Mouse (Mus musculus) embryonic facial prominence, embryonic 15.5 days (tissue): ENCODE measurements around the gene Hoxb6. TPM values are rescaled to one million over a fixed set of nuclear protein-coding genes. Genes with fewer than 3 reads are reported as not detected.

Source experiments
- ATAC-seq: fragments of 200-750 bp; cut with Nextera tagmentation; 2 replicates; pipeline ENCODE4 v1.8.0; 2017; ENCODE audit warnings: low read depth, moderate TSS enrichment; ENCODE audit not compliant: insufficient number of reproducible peaks, low FRiP score, low TSS enrichment
- H3K27ac ChIP-seq: fragments of 300-500 bp; sonication (generic); replicated peaks from 2 replicates; pipeline ENCODE4 v1.5.1; 2015; ENCODE audit warnings: mild to moderate bottlenecking, inconsistent platforms
- H3K27me3 ChIP-seq: fragments of 300-500 bp; sonication (generic); 2 replicates; pipeline ENCODE4 v1.6.1; 2015; ENCODE audit warnings: inconsistent platforms
- H3K36me3 ChIP-seq: fragments of 300-500 bp; sonication (generic); 2 replicates; pipeline ENCODE4 v1.6.1; 2015; ENCODE audit warnings: mild to moderate bottlenecking, inconsistent platforms
- H3K4me1 ChIP-seq: fragments of 300-500 bp; sonication (generic); 2 replicates; pipeline ENCODE4 v1.6.1; 2015; ENCODE audit warnings: inconsistent platforms
- H3K4me2 ChIP-seq: fragments of 300-500 bp; sonication (generic); replicated peaks from 2 replicates; pipeline ENCODE4 v1.6.1; 2015; ENCODE audit warnings: mild to moderate bottlenecking, inconsistent platforms
- H3K4me3 ChIP-seq: fragments of 300-500 bp; sonication (generic); replicated peaks from 2 replicates; pipeline ENCODE4 v1.5.1; 2015; ENCODE audit warnings: mild to moderate bottlenecking, inconsistent platforms
- H3K9ac ChIP-seq: fragments of 300-500 bp; sonication (generic); 2 replicates; pipeline ENCODE4 v1.6.1; 2015; ENCODE audit warnings: inconsistent platforms
- H3K9me3 ChIP-seq: fragments of 300-500 bp; sonication (generic); replicated peaks from 2 replicates; pipeline ENCODE4 v1.6.1; 2016; ENCODE audit warnings: inconsistent platforms
- WGBS: fragments of 180-500 bp; shearing (Covaris S2); methylation state at CpG from one replicate; pipeline ENCODE4 v1.1.7; 2015; 5-methylcytosine and 5-hydroxymethylcytosine counted together
- polyA plus RNA-seq: library from polyadenylated mRNA; unstranded; fragments of >200 nt; fragmentation: Nextera tagmentation; extraction: Ambion mirVana; gene quantifications from 2 replicates; pipeline ENCODE4 v1.2.1, GENCODE M21; 2015

Gene Hoxb6
- polyA plus RNA-seq, 1 experiment from 2014 or later, result not detected

DNA sequence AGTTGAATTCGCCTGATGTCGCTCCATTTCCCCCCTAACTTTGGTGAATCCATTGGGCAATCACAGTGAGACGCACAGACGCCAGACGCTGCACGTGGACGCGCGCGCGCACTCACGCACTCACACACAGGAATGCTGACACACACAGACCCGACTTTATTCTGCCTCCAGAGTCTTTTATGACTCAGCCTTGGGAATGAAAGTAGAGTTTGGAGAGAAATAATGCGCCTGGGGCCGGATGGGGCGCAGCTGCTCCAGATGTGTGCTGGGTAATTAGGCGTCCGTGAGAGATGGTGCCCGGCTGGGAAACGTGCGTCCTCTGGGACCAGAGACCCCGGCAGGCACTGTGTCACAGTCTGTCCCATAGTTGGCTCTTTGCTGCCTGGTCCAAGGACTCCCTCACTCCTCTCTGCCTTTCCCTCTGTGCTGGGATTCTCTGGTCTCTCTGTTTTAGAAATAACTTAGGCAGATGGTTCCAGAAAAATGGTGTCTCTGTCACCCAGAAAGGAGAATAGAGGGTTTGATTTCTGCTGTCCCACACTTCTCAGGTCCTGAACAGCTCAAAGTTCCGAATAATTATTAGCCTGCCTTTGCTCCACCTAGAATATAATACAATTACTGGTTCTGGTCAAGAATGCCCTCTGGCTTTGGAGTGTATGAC, 31.8 kb upstream of the Hoxb6 start:
- ATAC-seq, result no peak
- H3K4me3 ChIP-seq, result no peak overlapping the region
- H3K4me2 ChIP-seq, result no peak overlapping the region
- H3K27me3 ChIP-seq, result peaks cover 99% of the 10 kb centered on the region
- H3K4me1 ChIP-seq, result peaks cover 4% of the 10 kb centered on the region; the same call in 1 of the 2 replicates
- 2% methylated on average over 23 of the region's 23 CpGs for WGBS
- no peaks in the 10 kb centered on the region for H3K36me3 ChIP-seq
- no peak overlapping the region for H3K9ac ChIP-seq
- no peaks in the 10 kb centered on the region for H3K9me3 ChIP-seq
- H3K27ac ChIP-seq, result no peak overlapping the region

DNA sequence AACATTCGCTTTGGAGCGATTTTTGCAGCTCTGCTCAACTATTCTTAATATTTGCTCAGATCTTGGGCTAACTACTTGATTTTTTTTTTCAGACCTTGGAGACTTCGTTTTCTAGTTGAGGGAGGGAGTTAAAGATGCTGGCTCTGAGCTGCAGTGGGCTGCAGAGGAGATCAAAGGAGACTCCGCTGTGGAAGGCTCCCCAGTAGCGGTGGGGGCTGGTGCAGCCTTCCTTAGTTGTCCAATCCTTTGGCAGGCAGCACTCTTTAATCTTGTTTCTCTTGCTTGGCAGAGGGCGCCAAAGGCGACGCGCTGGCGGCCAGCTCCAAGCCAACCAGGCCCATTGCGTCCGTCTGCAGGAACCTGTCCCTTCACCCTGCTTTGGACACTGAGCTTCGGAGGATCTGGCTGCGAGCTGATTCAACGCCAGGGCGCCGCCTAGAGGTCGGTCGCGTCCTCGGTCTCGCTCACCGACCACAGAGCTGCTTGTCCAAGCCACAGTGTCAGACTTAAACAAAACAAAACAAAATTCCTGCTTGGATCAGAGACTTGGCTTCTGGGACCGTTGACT, 30.9 kb upstream of the Hoxb6 start:
- no peak overlapping the region for H3K4me3 ChIP-seq
- WGBS, result 1% methylated on average over 24 of the region's 24 CpGs

DNA sequence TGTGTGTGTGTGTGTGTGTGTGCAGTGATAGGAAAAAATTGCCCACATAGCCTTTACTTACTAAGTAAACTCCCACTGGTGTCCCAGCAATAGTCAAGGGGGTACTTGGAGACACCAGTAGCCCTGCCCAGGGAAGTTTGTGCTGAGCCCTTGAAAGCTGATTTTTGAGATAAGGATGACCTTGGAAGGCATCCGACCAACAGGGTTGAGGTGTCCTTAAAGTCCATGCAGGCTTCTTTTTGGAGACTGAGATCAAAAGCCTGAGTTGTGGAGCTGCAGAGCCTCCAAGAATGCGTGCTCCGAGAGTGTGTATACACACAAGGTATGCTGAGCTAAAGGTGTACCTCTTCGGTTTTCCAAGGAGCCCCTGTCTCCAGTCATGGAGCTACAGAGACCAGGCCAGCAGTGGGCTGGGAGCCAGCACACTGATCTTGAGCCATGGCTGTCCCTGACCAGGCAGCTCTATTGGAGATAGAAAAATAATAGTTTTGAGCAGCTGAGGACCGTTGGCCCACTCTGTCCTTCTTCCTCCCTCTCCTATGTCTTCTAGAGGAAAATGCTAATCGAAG, 29.9 kb upstream of the Hoxb6 start:
- ATAC-seq, result no peak
- H3K9me3 ChIP-seq, result no peaks in the 10 kb centered on the region
- 4% methylated on average over 6 of the region's 6 CpGs for WGBS
- H3K27ac ChIP-seq, result no peak overlapping the region
- peaks cover 4% of the 10 kb centered on the region; the same call in 1 of the 2 replicates for H3K4me1 ChIP-seq
- no peak overlapping the region for H3K9ac ChIP-seq
- no peak overlapping the region for H3K4me2 ChIP-seq
- H3K36me3 ChIP-seq, result no peaks in the 10 kb centered on the region
- no peak overlapping the region for H3K4me3 ChIP-seq
- H3K27me3 ChIP-seq, result peaks cover 100% of the 10 kb centered on the region

More for the DNA sequence above, 30.9 kb upstream of the Hoxb6 start:
- peaks cover 99% of the 10 kb centered on the region for H3K27me3 ChIP-seq
- no peak overlapping the region for H3K9ac ChIP-seq
- no peaks in the 10 kb centered on the region for H3K9me3 ChIP-seq
- H3K36me3 ChIP-seq, result no peaks in the 10 kb centered on the region
- H3K4me2 ChIP-seq, result no peak overlapping the region
- no peak for ATAC-seq
- peaks cover 4% of the 10 kb centered on the region; the same call in 1 of the 2 replicates for H3K4me1 ChIP-seq
- no peak overlapping the region for H3K27ac ChIP-seq

DNA sequence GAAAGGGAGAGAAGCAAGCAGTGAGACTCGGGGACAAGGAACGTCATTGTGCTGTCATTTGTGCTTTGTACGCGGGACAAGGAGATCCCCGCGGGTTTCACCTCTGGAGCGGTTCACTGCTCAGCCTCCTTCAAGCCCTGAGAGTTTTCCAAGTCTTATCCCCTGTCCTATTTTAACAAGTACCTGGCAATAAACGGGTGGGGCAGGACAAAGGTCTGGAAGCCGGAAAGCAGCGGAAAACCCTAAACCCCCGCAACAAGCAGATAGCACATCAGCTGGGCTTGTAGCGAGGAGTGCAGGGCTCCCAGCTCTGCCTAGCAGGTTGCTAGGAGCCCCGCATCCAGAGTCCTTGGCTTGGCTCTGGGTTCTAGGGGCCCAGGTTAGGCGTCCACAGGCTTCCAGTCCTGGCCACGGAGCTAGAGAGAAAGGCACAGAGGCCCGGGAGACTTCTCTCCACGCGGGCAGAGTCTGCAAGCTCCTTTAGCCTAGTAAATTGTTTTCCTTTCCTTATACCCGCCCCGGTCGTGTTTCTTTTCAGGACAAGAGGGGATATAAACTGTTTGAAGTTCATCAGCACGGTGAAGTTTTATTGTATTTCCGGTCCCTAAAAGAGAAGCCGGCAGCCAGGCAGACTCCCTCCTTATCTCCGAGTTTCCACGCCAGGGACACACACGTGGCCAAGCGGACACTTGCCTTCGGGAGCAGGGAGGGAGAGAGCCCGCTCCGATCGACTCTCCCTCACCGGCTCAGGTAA, 28.5 kb upstream of the Hoxb6 start:
- H3K4me2 ChIP-seq, result no peak overlapping the region
- ATAC-seq, result no peak
- peaks cover 98% of the 10 kb centered on the region for H3K27me3 ChIP-seq
- WGBS, result 2% methylated on average over 33 of the region's 33 CpGs
- no peak overlapping the region for H3K9ac ChIP-seq
- no peaks in the 10 kb centered on the region for H3K36me3 ChIP-seq
- peaks cover 4% of the 10 kb centered on the region; the same call in 1 of the 2 replicates for H3K4me1 ChIP-seq
- H3K27ac ChIP-seq, result no peak overlapping the region
- no peaks in the 10 kb centered on the region for H3K9me3 ChIP-seq
- H3K4me3 ChIP-seq, result no peak overlapping the region

DNA sequence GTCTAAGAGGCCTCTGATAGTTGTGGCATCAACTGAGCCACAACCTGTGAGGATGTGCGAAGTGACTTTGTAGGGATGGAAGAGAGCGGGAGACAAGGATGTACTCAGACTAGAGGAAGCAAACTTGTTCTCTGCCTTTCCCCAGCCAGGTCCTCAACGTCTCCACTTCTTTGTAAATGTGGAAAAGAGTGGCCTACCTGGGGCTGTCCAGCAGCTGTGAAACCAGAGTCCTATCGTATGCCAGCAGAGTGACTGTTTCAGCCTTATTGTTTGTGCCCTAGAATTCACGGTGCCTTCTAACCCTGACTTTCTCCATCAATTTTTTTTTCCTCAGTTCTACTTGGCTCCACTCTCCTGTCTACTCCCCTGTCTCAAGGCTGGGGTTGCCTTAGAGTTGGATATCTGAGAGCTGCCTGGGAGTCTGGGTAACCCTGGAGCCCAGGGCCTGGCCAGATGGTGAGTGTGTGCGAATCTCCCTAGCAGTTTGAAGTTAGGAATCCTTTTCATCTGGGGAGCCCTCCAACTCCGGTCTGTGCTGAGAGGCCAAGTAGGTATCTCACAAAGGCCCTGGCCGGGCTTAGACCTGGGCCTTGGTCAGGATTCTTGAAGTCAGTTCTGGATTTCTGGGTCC, 27.8 kb upstream of the Hoxb6 start:
- Histone ChIP-seq H3K4me1 (peaks cover 4% of the 10 kb centered on the region; the same call in 1 of the 2 replicates), H3K9ac (no peak overlapping the region), H3K9me3 (no peaks in the 10 kb centered on the region), H3K27ac (no peak overlapping the region), H3K36me3 (no peaks in the 10 kb centered on the region), H3K4me2 (no peak overlapping the region), H3K27me3 (peaks cover 98% of the 10 kb centered on the region), H3K4me3 (no peak overlapping the region)
- ATAC-seq, result no peak
- 8% methylated on average over 8 of the region's 8 CpGs for WGBS

DNA sequence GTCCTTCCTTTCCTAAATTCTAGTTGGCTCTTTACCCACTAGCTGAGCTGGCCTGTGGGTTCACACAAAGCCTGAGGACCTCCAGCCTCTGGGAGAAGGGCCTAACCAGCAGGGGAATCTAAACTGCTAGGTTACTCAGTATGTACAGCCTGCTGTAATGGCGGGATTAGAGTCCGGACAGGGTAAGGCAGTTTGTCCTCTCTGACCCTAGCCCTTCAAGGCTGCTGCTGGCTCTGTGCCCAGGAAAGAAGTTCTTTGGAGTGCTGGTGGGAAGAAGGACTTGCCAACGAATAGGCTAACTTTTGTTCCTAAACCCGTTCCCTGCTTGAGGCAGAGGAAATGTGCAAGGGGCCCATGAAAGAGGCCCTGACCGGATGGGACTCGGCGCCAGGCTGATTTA, 26.3 kb upstream of the Hoxb6 start:
- WGBS, result under 1% methylated on average over 7 of the region's 7 CpGs
- Histone ChIP-seq H3K9me3 (no peaks in the 10 kb centered on the region), H3K4me1 (0 out of 2 replicates have a peak, but pooled peaks cover 6% of the 10 kb centered on the region), H3K27me3 (peaks cover 98% of the 10 kb centered on the region), H3K27ac (no peak overlapping the region), H3K9ac (no peak overlapping the region), H3K36me3 (no peaks in the 10 kb centered on the region), H3K4me2 (no peak overlapping the region), H3K4me3 (no peak overlapping the region)
- no peak for ATAC-seq

DNA sequence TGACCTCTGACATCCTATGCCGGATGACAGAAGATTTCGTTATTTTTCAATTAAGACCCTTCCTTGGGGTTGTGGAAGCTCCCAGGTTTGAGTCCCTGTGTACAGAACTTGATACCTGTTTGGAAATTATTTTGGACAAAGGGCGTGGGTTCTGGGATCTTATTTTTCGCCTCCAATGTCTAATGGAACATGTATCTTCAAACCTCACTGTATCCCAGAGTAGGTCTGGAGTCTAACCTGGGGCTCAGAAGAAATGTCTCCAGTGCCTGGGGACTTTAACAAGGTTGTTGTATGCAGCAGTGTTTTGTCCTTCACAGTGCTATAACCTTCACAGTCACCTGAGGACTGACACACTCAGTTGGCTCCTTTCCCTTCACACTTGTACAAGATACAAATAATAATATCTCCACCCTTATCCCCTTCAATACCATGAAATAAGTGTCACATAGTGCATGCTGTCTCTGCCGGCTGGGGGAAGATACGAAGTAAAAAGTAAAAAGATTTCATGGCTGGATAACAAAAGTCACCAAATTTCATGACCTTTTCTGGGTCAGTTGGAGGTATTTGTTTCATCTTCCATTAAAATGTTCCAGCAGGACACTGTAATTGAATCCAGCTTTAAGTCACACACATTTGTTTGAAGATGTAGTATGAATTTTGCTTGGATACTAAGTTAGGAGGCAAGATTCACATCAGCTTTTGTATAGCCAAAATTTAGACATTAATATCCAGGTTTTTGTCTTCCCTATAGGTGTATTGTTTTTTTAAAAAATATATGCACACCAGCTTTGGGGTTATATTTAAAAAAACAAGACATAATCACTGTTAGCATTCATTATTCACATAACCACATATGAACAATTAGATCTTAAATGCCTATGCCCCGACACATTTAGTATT, 25.0 kb upstream of the Hoxb6 start:
- peaks cover 98% of the 10 kb centered on the region for H3K27me3 ChIP-seq
- H3K4me3 ChIP-seq, result no peak overlapping the region
- H3K36me3 ChIP-seq, result no peaks in the 10 kb centered on the region
- H3K27ac ChIP-seq, result no peak overlapping the region
- H3K4me1 ChIP-seq, result peaks cover 18% of the 10 kb centered on the region
- ATAC-seq, result no peak
- H3K4me2 ChIP-seq, result no peak overlapping the region
- H3K9ac ChIP-seq, result no peak overlapping the region
- WGBS, result 10% methylated on average over 7 of the region's 7 CpGs
- H3K9me3 ChIP-seq, result no peaks in the 10 kb centered on the region

DNA sequence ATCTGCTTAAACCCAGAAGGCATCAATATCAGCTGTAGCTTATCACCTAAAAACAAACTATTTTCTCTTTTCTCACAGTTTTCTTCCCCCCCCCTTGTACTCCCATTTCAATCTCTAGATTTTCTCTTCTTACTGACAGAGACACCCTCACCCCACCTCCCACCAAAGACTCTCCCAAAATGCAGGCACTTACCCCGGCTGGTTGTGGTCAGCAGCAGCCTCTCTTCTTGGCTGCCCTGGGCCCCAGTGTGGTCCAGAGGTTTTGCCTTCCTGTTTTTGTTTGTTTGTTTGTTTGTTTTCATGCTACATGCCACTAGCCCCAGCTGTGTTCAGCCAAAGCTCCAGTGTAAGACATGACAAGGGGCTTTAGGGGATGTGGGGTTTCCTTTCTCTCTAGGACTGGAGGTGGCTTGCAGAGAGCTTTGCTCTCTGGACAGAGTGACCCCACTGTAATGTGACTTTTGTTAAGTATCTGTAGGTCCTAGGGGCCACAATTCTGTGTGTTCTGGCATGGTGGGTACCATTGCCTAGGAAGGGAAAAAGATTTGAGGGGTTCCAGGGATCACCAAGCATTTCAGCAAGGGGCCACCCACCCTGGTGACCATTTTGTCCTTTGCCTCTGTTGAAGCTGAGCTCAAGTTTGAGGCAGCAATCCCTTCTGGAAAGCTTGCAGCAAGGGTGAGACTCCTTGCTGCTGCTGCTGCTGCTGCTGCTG, 24.1 kb upstream of the Hoxb6 start:
- no peak for ATAC-seq
- H3K4me2 ChIP-seq, result no peak overlapping the region
- H3K4me1 ChIP-seq, result peaks cover 20% of the 10 kb centered on the region
- no peaks in the 10 kb centered on the region for H3K36me3 ChIP-seq
- no peak overlapping the region for H3K4me3 ChIP-seq
- H3K9ac ChIP-seq, result no peak overlapping the region
- H3K9me3 ChIP-seq, result no peaks in the 10 kb centered on the region
- no peak overlapping the region for H3K27ac ChIP-seq
- 4% methylated on average over 1 of the region's 1 CpGs for WGBS
- H3K27me3 ChIP-seq, result peaks cover 98% of the 10 kb centered on the region

DNA sequence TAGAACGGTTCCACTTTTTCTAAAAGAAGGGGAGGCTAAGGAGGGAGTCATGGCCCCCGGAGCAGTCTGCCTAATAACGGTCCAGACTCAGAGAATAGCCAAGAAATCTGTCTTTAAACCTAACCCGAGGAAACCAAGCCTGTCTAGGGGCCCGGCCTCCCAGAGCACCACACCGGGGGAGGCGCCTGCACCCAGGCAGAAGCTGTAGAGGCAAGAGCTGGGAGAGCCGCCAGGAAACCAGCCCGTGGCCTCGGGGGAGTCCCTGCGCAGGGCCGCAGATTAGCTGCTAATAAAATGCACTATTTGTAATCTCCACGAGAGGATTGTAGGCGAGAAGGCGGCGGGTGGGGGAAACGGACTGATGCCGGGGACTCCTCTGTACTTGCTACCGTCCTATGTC, 22.4 kb upstream of the Hoxb6 start:
- WGBS, result 2% methylated on average over 19 of the region's 19 CpGs
- peaks cover 98% of the 10 kb centered on the region for H3K27me3 ChIP-seq
- H3K36me3 ChIP-seq, result no peaks in the 10 kb centered on the region
- no peak overlapping the region for H3K4me2 ChIP-seq
- H3K9ac ChIP-seq, result no peak overlapping the region
- H3K27ac ChIP-seq, result no peak overlapping the region
- no peak for ATAC-seq
- no peaks in the 10 kb centered on the region for H3K9me3 ChIP-seq
- peaks cover 20% of the 10 kb centered on the region for H3K4me1 ChIP-seq
- no peak overlapping the region for H3K4me3 ChIP-seq

DNA sequence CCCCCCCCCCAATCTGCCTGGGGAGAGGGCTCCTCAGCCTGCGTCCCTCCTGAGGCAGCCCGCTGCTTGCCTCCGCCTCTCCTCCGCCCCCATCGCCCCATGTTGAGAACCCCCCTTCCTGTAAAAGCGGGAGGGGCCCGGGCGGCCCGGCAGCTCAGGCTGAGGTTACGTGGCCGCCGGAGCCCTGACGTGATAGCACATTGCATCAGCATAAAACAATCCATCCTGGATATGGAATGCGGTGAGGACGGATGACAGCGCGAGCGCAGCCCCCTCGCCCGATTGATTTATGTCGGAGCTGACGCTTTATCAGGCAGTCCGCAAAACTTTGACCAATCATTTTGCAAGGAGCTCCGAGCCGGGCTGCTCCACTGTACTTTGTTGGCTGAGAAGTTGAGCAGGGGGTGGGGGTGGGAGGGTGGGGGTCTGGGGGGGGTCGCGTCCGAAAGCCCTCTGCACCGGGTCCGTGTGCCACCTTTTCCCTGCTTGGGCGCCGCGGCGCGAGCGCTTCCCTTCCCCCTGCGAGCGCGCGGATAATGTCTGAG, 21.2 kb upstream of the Hoxb6 start, which contains the start of gene Hoxb9:
Gene Hoxb9 (plus strand): TSS at position 462 of the 545 bp plus-strand sequence.
- peak within 1 kb of the TSS; percentile 31 for H3K4me2 ChIP-seq
- no peak within 1 kb of the TSS for H3K27ac ChIP-seq
- WGBS, result 1% methylated on average over 40 of the region's 40 CpGs
- H3K9me3 ChIP-seq, result no peaks in the 10 kb centered on the region
- H3K4me3 ChIP-seq, result peak within 1 kb of the TSS; percentile 22
- H3K27me3 ChIP-seq, result peaks cover 98% of the 10 kb centered on the region
- peaks cover 20% of the 10 kb centered on the region for H3K4me1 ChIP-seq
- H3K9ac ChIP-seq, result no peak within 1 kb of the TSS
- no peak for ATAC-seq
- H3K36me3 ChIP-seq, result no peaks in the 10 kb centered on the region
